Mouse (Mus musculus) testis, adult 2 months (tissue): Measurements from ENCODE around the gene Slc35e3. TPM values are rescaled to one million over a fixed set of nuclear protein-coding genes. Genes with fewer than 3 reads are reported as not detected.

ENCODE experiments used
- H3K27ac ChIP-seq: fragments of 200-500 bp; 2 replicates; pipeline ENCODE4 v1.5.1; 2012; ENCODE audit warnings: low read depth, low read length; ENCODE audit not compliant: control insufficient read depth, insufficient read depth
- H3K27me3 ChIP-seq: fragments of 200-500 bp; 2 replicates; pipeline ENCODE4 v1.6.1; 2012; ENCODE audit warnings: mild to moderate bottlenecking, low read length, moderate library complexity; ENCODE audit not compliant: control insufficient read depth, insufficient read depth
- H3K36me3 ChIP-seq: fragments of 200-500 bp; 2 replicates; pipeline ENCODE4 v1.6.1; 2012; ENCODE audit warnings: mild to moderate bottlenecking, low read length; ENCODE audit not compliant: control insufficient read depth, insufficient read depth
- H3K4me1 ChIP-seq: fragments of 200-500 bp; 2 replicates; pipeline ENCODE4 v1.6.1; 2012; ENCODE audit warnings: low read length; ENCODE audit not compliant: control insufficient read depth, insufficient read depth
- H3K4me3 ChIP-seq: fragments of 200-500 bp; 2 replicates; pipeline ENCODE4 v1.5.1; 2012; ENCODE audit warnings: low read depth, mild to moderate bottlenecking, low read length, moderate library complexity, mixed read lengths; ENCODE audit not compliant: control insufficient read depth
- CTCF ChIP-seq: fragments of 200-500 bp; IDR thresholded peaks from 2 replicates; pipeline ENCODE4 v1.5.1; 2012; ENCODE audit warnings: low read depth, mild to moderate bottlenecking, inconsistent platforms, low read length, moderate library complexity; ENCODE audit not compliant: control insufficient read depth, insufficient read depth, insufficient replicate concordance
- POLR2A ChIP-seq: fragments of 200-500 bp; IDR thresholded peaks from 2 replicates; pipeline ENCODE4 v1.6.1; 2012; ENCODE audit warnings: low read depth, mild to moderate bottlenecking, inconsistent platforms, low read length, moderate library complexity; ENCODE audit not compliant: control insufficient read depth
- polyA plus RNA-seq: library from polyadenylated mRNA; depleted of rRNA; stranded (reverse); fragments of >200 nt; gene quantifications from 2 replicates; pipeline ENCODE4 v1.2.3, GENCODE M21; 2012

The Slc35e3 gene
- polyA plus RNA-seq, 1 experiment, result 2.7 TPM

DNA sequence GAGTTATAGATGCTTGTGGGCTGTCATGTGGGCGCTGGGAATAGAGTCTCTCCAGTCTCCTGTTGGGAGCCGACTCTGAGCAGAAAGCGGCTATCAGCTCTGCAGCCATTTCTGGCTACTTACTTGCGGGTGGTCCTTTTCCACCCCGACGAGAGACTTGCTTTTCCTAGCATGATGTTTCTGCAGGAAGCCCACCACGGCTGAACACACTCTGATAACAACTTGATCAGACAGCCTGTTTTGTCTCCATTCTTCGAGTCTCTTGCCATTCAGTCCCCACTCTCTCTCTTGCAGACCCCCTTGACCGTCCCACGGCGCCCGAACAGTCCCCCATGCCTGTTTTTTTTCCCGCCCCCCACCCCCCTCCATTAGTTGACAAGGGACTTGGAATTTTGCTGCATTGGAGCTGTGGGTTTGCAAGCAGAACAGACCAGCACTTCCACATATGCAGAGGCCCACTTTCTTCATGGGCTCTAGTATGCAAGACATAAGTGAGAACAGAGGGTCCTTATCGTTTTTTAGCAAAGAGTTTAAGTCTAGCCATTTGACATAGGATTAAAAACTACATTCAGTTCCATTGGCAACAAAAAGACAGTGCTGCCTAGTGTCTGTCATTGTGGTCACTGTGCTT is 13.1 kb downstream of the Slc35e3 start:
- no peak overlapping the region for H3K4me3 ChIP-seq
- no peaks in the 10 kb centered on the region for H3K27me3 ChIP-seq
- H3K4me1 ChIP-seq, result peaks cover 2% of the 10 kb centered on the region
- no peaks in the 10 kb centered on the region for H3K36me3 ChIP-seq
- TF ChIP-seq CTCF (no peak), POLR2A (no peak)
- H3K27ac ChIP-seq, result no peak overlapping the region

DNA sequence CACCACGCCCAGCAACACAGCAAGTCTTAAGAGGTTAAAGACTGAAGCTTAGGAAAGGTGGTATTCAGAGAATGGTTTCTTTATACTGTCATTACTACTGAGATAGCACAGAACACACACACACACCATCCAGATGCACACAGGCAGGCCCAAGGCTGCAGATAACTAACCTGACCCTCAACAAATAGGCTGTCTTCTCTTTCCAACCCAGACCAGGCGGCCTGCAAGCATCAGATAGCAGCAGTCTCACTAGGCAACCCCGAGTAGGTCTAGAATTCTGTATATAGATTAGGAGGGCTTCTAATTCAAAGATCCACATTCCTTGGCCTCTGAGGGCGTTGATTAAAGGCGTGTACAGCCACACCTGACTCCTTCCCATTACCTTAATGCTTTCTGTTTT is 14.0 kb downstream of the Slc35e3 start:
- no peak overlapping the region for H3K27ac ChIP-seq
- no peaks in the 10 kb centered on the region for H3K36me3 ChIP-seq
- H3K4me1 ChIP-seq, result peaks cover 2% of the 10 kb centered on the region
- H3K27me3 ChIP-seq, result no peaks in the 10 kb centered on the region
- H3K4me3 ChIP-seq, result no peak overlapping the region
- TF ChIP-seq POLR2A (no peak), CTCF (no peak)

DNA sequence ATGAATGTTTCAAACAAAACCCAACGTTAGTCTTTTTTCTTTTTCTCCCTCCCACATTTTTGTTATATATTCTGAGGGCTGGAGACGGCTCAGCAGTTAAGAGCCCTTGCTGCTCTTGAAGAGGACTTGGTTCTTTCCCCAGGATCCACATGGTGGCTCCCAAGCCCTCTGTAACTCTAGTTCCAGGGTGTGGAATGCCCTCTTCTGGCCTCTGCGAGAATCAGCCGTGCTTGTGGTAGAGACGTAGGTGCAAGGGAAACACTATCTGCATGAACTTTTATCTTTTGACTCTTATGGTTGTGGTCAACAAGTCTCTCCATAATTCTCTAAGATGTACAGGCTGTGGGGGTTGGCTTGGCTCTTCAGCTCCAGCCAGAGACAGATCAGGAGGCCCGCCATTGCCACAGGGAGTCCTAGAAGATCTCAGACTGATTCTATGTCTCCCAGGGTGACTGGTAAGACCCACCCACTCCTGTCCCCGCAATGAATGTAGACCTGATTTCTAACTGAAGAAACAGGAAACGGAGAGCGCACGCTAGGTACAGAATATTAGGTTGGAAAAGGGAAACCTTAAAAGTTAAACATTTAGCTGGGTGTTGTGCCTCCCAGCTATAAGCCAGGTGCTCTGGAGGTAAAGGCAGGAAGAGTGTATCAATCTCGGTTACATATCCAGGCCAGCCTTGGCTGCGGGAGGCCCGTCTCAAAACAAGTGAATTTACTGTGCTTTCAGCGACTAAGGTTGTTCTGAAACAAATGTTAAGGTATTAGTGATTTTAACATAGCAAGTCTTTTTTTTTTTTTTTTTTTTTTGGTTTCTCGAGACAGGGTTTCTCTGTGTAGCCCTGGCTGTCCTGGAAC is 14.7 kb downstream of the Slc35e3 start:
- Histone ChIP-seq H3K27me3 (no peaks in the 10 kb centered on the region), H3K36me3 (no peaks in the 10 kb centered on the region), H3K27ac (no peak overlapping the region), H3K4me1 (peaks cover 2% of the 10 kb centered on the region), H3K4me3 (no peak overlapping the region)
- TF ChIP-seq POLR2A, result no peak
- TF ChIP-seq CTCF, result peak; percentile 45; the same call in 1 of the 2 replicates

- Histone ChIP-seq H3K27me3 (no peaks in the 10 kb centered on the region), H3K27ac (no peak overlapping the region), H3K4me1 (peaks cover 2% of the 10 kb centered on the region), H3K36me3 (no peaks in the 10 kb centered on the region), H3K4me3 (no peak overlapping the region)
- TF ChIP-seq CTCF (no peak), POLR2A (no peak)
Measured at GRCm38 (mm10) chr10:117730637-117731203, 15.4 kb downstream of the Slc35e3 start.

DNA sequence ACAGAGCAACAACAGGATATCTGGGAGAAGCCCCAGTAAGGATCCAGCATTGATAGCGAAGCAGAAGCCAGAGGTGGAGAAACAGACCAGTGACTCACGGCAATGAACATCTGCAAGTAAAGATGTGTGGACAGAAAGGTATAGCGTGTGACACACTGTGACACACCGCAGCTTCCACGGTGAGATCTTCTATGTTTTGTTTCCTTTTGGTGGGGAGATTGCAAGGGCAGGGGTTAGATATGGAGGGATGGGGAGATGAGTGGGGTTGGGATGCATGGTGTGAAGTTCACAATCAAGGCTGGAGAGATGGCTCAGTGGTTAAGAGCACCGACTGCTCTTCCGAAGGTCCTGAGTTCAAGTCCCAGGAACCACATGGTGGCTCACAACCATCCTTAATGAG is 16.0 kb downstream of the Slc35e3 start:
- Histone ChIP-seq H3K27ac (no peak overlapping the region), H3K4me1 (peaks cover 2% of the 10 kb centered on the region)
- TF ChIP-seq CTCF (no peak), POLR2A (no peak)

DNA sequence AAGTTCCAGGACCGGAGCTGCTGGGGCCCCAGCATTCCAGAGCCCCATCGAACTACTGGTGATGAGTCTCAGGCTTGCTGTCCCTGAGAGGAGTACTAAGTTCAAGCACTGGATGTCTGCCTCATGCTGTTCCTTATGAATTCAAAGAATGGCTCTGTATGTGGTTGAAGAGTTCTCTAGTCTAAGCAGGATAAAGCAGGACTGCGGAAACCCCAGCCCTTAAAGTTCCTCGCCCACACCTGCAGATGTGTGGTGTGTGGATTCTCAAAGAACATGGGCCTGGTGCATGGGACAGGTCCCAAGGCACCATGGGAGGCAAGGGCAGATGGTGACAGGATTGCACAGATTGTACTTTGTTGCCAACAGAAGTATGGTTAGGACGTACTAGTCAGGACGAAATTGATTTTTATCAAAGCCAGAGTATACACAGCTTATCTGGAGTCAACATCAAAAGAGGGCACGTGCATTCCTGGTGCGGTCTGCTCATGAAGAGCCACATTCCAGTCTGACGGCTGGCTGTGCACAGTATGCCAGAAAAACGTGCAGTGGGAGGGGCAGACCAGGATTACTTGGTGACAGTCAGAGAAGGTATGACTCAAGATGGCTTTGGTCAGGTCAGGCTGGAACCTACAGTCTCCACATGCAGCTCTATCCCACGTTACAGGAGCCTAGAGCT is 16.9 kb downstream of the Slc35e3 start:
- H3K27me3 ChIP-seq, result no peaks in the 10 kb centered on the region
- H3K36me3 ChIP-seq, result no peaks in the 10 kb centered on the region
- H3K27ac ChIP-seq, result no peak overlapping the region
- no peak overlapping the region for H3K4me3 ChIP-seq
- no peak for TF ChIP-seq CTCF
- TF ChIP-seq POLR2A, result no peak
- peaks cover 2% of the 10 kb centered on the region for H3K4me1 ChIP-seq

More for the DNA sequence above, 16.0 kb downstream of the Slc35e3 start:
- Histone ChIP-seq H3K4me3 (no peak overlapping the region), H3K27me3 (no peaks in the 10 kb centered on the region), H3K36me3 (no peaks in the 10 kb centered on the region)

DNA sequence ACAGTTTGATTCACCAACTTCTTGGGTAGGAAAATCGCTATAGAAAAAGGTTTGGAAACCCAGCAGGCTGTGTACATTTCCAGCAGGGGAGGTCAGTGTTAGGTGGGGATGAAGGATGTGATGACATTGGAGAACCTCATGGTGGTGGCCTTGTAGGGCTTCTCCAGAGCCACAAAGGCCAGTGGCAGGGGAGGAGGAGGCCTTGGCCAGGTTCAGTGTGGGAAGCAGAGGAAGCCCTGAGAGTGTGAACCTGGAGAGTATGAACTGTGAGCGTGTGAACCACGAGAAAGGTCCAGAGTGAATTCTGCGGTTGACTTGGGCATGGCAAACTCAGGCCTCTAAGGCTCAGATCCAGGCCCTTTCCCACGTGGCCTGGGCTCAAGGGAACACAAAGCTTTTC is 17.6 kb downstream of the Slc35e3 start:
- Histone ChIP-seq H3K27me3 (no peaks in the 10 kb centered on the region), H3K27ac (no peak overlapping the region), H3K4me1 (peaks cover 2% of the 10 kb centered on the region), H3K36me3 (no peaks in the 10 kb centered on the region), H3K4me3 (no peak overlapping the region)
- TF ChIP-seq POLR2A (no peak), CTCF (no peak)
